Mouse (Mus musculus) heart, postnatal 10 days (tissue): ENCODE results near the gene Cln3. TPM values are rescaled to one million over a fixed set of nuclear protein-coding genes. Genes with fewer than 3 reads are reported as not detected.

Experiments used
- DNase-seq, 2 experiments: peaks; one replicate each; pipeline ENCODE4 v3.0.0; 2021
- intact Hi-C: fragments of 180-260 bp; cut with DNase I; formaldehyde crosslinking; loops from one replicate; pipeline ENCODE4 v1.15.1; 2025
- microRNA-seq, 2 experiments: library from miRNA; unstranded; fragments of <30 nt; microRNA quantifications; one replicate each; pipeline ENCODE4 v1.2.0; 2022
- total RNA-seq, 2 experiments: library from RNA; stranded (reverse); gene quantifications; 2 replicates each; pipeline ENCODE4 v1.2.3; 2021

The Cln3 gene
- total RNA-seq, 2 experiments from 2014 or later = 14.7 to 16.6 TPM

DNA sequence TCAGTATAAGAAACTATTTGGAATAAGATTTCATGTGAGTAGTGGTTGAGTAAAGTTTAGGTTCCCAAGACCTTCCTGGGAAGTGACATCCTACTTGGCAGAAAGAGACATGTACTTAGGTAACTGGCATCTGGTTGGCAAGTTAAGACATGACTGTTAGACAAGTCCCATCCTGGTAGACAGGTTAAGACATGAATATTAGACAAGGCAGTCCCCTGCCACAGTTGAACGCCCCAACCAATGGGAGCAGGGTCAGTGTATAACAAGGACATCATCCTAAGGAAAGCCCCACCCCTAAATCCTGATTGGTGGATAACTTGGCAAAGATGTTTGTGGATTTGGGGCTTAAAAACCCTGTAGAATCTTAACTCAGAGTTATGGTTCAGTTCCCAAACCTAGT is 52.2 kb downstream of the Cln3 start:
- no peak for DNase-seq

DNA sequence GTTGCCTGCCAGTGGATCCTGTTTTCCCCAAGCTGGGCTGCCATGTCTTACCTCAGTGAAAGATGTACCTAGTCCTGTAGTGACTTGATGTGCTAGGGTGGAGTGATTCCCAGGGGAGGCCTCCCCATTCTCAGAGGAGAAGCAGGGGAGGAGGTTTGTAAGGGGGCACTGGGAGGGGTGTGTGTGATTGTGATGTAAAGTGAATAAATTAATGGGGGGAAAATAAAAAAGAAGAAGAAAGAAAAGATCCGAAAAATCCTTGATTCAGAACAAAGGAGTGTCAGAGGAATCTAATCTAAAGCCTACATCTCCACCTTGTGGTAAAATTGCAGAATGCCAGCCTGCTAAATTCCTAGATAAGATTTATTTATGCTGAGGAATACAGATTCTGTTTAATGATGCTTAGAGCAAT is 57.4 kb downstream of the Cln3 start:
- peak; percentile 24 to 36 for DNase-seq
- intact Hi-C loops = loop anchor here (1.0 to 2.0 kb wide), 4 partner anchors 21 to 203 kb away; no protein-coding TSS in a partner anchor

More for the DNA sequence above, 52.2 kb downstream of the Cln3 start:
- intact Hi-C loops = no loop called here

DNA sequence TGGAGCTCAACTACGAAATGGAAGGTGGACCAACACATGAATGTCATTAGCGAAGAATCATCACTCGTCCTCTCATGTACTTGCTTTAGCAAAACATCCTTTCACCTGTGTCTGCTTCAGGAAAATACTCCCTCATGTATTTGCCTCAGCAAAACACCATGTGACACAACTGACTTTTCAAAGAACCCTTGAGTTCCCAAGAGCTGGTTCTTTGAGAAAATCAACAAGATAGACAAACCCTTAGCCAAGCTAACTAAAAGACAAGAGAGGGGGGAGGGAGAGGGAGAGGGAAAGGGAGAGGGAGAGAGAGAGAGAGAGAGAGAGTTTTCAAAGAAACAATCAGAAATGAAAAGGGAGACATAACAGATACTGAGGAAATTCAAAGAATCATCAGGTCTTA is 62.3 kb downstream of the Cln3 start:
- intact Hi-C loops = no loop called here
- DNase-seq = no peak

Small RNA genes lying within 50 kb of the gene (microRNA-seq; reads per million reads assigned to microRNA genes)
- 1.4 to 2.1 reads per million in 2 experiments for gene Mir7059

Other genes with a start within 250 kb of the Cln3 start
- 1 to 10 TPM in 1 of 2 experiments, under 1 TPM in 1; 0.84 to 1.6 TPM for gene Lat, start 216.2 kb downstream of the Cln3 start, total RNA-seq
- gene Spns1, start 208.4 kb downstream of the Cln3 start, total RNA-seq = 10 to 100 TPM; 34.8 to 41.2 TPM
- gene Nfatc2ip, start 189.1 kb downstream of the Cln3 start, total RNA-seq = 1 to 10 TPM; 6.1 to 7.0 TPM
- 1 to 10 TPM in 1 of 2 experiments, under 1 TPM in 1; 0.50 to 1.2 TPM for gene Cd19, start 170.9 kb downstream of the Cln3 start, total RNA-seq
- 10 to 100 TPM; 10.9 to 12.5 TPM for gene Rabep2, start 157.1 kb downstream of the Cln3 start, total RNA-seq
- gene Atp2a1, start 122.7 kb downstream of the Cln3 start, total RNA-seq = under 1 TPM; 0.77 to 0.82 TPM
- 10 to 100 TPM; 46.1 to 46.7 TPM for gene Sh2b1, start 110.4 kb downstream of the Cln3 start, total RNA-seq
- gene Tufm, start 98.5 kb downstream of the Cln3 start, total RNA-seq = 100 to 1,000 TPM; 245 to 251 TPM
- 10 to 100 TPM; 54.2 to 54.5 TPM for gene Atxn2l, start 82.4 kb downstream of the Cln3 start, total RNA-seq
- gene Eif3c, start 19.4 kb downstream of the Cln3 start, total RNA-seq = 100 to 1,000 TPM; 149 to 159 TPM
- under 1 TPM; 0.69 to 0.81 TPM for gene Apobr, start 875 bp downstream of the Cln3 start, total RNA-seq
- gene Il27, start 9.1 kb upstream of the Cln3 start, total RNA-seq = not detected
- 10 to 100 TPM in 1 of 2 experiments, 1 to 10 TPM in 1; 7.2 to 10.5 TPM for gene Nupr1, start 45.0 kb upstream of the Cln3 start, total RNA-seq
- gene Sgf29, start 63.5 kb upstream of the Cln3 start, total RNA-seq = 10 to 100 TPM; 26.0 to 32.0 TPM
- 10 to 100 TPM; 12.0 to 32.5 TPM for gene Sult1a1, start 90.6 kb upstream of the Cln3 start, total RNA-seq
- 10 to 100 TPM; 50.7 to 59.8 TPM for gene Bola2, start 109.6 kb upstream of the Cln3 start, total RNA-seq
- gene Slx1b, start 110.0 kb upstream of the Cln3 start, total RNA-seq = 1 to 10 TPM; 6.1 to 8.0 TPM
- gene Coro1a, start 122.0 kb upstream of the Cln3 start, total RNA-seq = 10 to 100 TPM; 12.7 to 14.6 TPM
- gene Mapk3, start 173.8 kb upstream of the Cln3 start, total RNA-seq = 100 to 1,000 TPM in 1 of 2 experiments, 10 to 100 TPM in 1; 97.7 to 103 TPM
- 1 to 10 TPM; 3.6 to 4.6 TPM for gene Gdpd3, start 180.5 kb upstream of the Cln3 start, total RNA-seq
- 10 to 100 TPM; 61.9 to 71.7 TPM for gene Ypel3, start 191.1 kb upstream of the Cln3 start, total RNA-seq
- under 1 TPM; 0.29 to 0.35 TPM for gene Tbx6, start 195.7 kb upstream of the Cln3 start, total RNA-seq
- 10 to 100 TPM; 53.2 to 58.2 TPM for gene Ppp4c, start 206.7 kb upstream of the Cln3 start, total RNA-seq
- gene Fam57b, start 211.9 kb upstream of the Cln3 start, total RNA-seq = 10 to 100 TPM; 10.1 to 11.0 TPM
- gene 4930451I11Rik, start 245.8 kb upstream of the Cln3 start, total RNA-seq = not detected